Mouse (Mus musculus): ENCODE data around the gene Pde6c.

Gene Pde6c

DNA sequence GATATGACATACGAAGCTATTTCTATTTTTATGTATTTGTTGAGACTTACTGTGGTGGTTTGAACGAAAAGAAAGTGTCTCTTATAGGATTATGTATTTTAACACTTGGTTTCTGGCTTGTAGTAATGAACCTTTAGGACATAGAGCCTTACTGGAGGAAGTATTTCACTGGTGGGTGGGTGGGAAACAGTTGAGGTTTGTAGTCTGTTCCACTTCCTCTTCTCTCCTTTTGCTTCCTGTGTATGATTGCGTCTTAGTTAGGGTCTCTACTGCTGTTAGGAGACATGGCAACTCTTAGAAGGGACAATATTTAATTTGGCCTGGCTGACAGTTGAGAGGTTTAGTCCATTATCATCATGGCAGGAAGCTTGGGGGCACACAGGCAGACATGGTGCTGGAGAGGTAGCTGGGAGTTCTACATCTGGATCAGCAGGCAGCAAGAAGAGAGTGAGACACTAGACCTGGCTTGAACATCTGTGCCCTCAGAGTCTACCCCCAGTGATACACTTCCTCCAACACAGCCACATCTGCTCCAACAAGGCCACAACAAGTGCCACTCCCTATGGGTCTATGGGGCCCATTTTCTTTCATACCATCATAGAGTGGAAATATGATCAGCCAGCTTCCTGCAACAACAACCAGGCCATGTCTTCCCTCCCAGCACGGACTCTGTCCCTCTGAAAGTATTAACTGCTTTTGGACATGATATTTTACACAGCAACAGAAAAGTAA lies 11.1 kb downstream of the Pde6c start:
- DNase-seq (ENCODE audit: low read depth) = no peak

DNA sequence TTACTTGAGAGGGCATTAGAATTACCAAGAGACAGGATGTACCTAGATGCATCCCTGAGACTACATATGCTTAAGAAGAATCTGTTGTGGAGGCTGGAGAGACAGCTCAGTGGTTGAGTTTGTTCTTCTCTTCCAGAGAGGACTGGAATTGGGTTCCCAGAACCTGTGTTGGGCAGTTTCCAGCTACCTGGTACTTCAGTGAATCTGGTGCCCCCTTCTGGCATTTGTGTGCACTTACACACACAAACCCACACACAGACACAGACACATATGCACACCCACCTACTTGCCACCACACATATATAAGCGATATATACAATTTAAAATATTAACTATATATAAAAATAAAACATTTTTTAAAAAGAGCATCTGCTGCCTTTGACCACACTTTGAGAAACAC lies 23.7 kb downstream of the Pde6c start:
- peak; percentile 5 for DNase-seq (ENCODE audit: low read depth)

DNA sequence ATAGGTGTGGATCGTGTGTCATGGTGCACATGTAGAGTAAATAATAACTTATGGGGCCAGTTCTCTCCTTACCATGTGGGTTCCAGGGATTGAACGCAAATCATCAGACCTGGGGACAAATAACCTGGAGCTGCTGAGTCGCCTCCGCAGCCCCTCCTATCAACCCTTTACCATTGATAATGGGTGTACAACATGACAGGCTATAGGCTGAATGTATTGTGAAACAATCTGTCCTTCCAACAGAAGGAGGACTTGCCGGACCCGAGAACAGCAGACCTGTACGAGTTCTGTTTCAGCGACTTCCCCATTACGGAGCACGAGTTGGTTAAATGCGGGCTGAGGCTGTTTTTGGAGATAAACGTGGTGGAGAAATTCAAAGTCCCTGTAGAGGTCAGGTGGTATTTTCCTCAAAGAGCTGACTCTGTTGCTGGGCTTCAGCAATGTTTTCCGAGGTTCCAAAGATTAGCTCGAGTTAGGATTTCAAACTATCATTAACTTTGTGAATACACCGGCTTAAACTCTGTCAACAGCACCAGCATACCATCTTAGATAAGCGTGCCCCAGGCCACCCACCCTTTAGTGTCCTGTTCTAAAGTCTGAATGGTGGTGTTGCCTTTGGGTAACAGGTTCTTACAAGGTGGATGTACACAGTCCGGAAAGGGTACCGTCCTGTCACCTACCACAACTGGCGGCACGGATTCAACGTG lies 29.2 kb downstream of the Pde6c start:
- DNase-seq (ENCODE audit: low read depth) = no peak

DNA sequence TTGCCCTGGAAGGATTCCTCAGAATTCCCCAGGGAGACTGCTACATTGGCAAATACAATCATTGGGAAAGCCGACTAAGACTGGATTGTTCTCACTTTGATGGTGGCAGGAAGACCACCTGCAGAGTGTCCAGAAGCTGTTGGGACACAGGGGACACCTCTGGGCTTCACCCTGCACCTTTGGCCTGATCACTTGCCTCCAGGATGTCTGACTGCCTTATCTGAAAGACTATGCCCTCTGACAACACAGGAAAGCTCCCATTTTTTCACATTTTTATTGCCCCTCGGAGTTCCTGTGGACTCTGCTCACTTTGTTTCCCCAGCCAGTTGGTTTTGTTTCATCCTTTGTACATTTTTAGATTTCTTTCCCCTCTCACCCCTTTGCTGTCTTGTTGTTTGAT lies 32.1 kb downstream of the Pde6c start:
- no peak for DNase-seq (ENCODE audit: low read depth)

DNA sequence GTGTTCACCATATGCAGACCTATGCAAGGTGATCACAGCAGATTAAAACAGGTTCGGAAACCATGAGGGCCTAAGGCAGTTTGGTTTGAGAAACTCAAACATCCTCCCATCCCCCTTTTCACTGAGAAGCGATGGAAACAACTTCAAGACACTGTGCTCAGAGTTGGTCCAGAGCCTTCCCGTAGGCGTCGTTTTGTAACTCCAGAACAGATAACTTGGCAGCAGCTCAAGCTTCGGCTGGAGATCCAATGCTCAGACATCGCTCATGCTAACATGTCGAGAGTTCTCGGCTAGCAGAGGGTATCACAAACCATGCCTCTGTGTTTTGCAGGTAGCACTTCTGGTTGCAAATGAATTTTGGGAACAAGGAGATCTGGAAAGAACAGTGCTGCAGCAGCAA lies 47.1 kb downstream of the Pde6c start:
- DNase-seq (ENCODE audit: low read depth) = no peak

GRCm38 (mm10) chr19:38186631-38187344 lies 54.2 kb downstream of the Pde6c start:
- no peak for DNase-seq (ENCODE audit: low read depth)

- DNase-seq (ENCODE audit: low read depth) = no peak
Observed at GRCm38 (mm10) chr19:38187345-38187680, 54.7 kb downstream of the Pde6c start.

DNA sequence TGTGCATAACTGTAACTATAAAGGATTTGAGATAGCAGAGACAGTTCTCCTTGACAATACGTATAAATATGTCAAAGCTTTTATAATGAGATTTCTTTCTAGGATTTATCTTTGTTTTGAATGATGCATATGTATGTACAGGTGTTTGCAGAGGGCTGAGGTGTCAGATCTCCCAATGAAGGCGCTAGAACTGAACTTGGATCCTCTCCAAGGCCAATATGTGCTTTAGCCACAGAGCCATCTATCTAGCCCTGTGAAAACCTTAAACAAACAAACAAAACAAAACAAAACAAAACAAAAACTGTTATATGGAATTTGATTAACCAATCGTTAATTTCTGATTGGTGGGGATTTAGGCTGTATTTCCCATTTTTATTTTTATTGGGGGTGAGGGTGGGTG lies 58.0 kb downstream of the Pde6c start:
- no peak for DNase-seq (ENCODE audit: low read depth)

DNA sequence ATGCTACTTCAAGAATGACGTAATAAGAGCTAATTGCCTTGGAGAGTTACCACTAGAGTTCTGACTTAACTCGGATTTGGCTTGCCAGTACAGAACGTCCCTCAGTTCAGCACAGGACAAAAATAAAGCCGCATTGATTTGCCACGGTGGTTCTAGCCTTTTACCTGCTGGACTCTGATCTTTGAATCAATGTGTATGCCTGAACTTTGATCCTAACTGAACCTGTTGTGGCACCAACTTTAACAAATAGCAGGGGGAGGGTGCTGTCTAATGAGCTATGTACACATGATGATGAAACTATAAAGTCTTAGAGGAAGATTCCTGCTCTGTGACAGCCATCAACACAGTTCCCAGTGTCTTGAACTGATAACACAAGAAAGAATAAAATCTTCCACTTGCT lies 58.9 kb downstream of the Pde6c start:
- DNase-seq (ENCODE audit: low read depth) = no peak

- DNase-seq (ENCODE audit: low read depth) = no peak
Observed at GRCm38 (mm10) chr19:38195245-38195644, 62.7 kb downstream of the Pde6c start.

- peak; percentile 10 for DNase-seq (ENCODE audit: low read depth)
Observed at GRCm38 (mm10) chr19:38198731-38199130, 66.2 kb downstream of the Pde6c start.

- DNase-seq (ENCODE audit: low read depth) = no peak
Observed at GRCm38 (mm10) chr19:38206669-38207068, 74.1 kb downstream of the Pde6c start.

DNA sequence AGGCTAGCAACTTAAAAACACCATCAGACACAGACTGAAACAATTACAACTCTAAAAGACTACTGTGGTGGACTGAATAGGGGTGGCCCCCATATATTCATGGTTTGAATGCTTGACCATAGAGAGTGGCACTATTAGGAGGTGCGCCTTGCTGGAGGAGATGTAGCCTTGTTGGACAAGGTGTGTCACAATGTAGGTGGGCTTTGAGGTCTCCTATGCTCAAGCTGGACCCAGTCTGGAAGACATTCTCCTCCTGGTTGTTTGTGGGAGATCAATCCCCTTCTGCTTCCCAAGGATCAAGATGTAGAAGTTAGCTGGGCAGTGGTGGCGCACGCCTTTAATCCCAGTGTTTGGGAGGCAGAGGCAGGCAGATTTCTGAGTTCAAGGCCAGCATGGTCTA lies 85.1 kb downstream of the Pde6c start:
- DNase-seq (ENCODE audit: low read depth) = no peak

- no peak for DNase-seq (ENCODE audit: low read depth)
Observed at GRCm38 (mm10) chr19:38223356-38223904, 90.8 kb downstream of the Pde6c start.

DNA sequence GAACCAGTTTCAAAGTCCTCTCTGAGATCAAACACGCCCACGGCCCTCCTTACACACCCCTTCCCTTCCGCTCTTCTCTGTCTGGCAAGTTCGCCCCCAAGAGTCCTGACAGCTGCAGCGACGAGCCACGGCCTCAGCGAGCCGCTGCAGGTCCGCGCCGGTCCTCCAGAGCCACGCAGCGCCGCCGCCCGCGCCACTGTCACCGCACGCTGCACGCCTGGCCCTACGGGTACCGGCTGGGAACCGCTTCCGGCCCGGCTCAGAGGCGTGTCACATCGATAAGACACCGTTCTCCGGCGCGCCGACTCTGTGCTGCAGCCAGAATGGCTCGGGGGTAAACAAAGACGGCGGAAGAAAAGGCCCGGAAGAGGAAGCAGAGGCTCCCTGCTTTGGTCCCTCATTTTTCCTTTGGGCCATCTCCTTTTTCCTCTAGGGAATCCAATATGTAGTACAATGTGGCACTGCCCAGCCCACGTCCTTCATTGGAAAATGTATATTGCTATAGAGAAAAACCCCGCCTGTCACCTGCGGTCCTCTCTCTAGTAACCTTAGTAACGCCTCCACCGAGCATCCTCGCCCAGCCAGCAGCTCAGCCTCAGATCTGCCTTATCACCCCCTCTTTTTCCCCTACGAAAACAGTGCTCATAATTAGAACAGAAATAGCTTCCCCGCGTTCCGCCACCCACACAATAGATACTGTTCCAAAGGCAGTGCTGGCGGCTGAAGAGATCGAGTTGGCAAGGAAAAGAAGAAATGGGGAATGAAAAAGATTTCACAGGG lies 91.5 kb downstream of the Pde6c start, which contains the start of gene Fra10ac1:
Fra10ac1 (minus strand) TSS at position 252 of the 780 bp plus-strand sequence.
- DNase-seq (ENCODE audit: low read depth) = peak; percentile 94

DNA sequence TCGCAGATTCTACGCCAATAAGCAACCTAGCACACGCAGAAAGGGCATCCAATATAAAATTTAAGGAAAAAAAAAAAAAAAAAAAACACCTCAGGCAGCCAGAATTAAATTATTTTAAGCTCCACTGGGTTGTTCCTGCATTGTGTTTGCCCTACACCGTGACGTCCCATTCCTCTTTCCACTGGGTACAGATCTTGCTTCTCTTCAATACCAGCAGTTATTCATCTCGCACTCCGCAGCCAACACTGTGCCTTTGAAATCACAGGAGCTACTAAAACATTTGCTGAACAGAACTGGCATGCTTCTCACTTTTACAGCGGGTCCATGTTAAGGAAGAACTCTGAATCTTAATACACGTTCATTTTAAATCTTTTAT lies 92.1 kb downstream of the Pde6c start:
- DNase-seq (ENCODE audit: low read depth) = peak; percentile 34

DNA sequence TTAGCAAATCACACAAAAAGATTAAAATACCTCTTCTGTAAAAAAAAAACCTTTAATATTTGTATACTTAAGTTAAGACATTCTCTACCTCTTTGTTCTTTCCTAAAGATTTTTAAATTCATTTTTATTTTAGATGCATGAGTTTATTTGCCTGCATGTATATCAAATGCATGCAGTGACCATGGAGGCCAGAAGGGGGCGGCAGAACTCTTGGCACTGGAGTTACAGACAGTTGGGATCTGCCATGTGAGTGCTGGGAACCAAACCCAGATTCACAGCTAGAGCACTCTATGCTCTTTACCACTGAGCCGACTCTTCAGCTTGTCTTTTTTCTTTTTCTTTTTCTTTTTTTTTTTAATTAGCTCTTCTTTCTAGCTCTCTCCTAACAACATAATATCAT lies 96.1 kb downstream of the Pde6c start:
- DNase-seq (ENCODE audit: low read depth) = peak; percentile 39

DNA sequence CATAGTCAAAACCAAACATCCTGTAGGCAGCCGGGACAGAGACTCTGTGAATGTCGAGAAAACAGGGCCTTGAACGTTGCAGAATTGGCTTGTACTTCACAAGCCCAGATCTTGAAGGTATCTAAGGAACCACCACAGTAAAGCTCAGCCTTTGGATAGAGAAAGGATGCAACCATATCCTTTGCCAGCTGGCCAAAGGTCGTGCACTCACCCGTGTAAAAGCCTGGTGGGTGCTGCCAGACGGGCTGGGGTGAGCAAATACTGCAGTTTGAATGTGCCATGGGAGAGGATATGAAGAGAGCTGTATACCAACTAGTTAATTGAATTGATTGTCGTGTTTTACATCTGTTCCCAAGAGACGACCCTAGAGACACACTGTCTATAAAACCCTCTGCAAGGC lies 99.5 kb downstream of the Pde6c start:
- DNase-seq (ENCODE audit: low read depth) = no peak

- DNase-seq (ENCODE audit: low read depth) = no peak
Observed at GRCm38 (mm10) chr19:38232516-38232915, 99.9 kb downstream of the Pde6c start.
